Mouse (Mus musculus) midbrain, postnatal 0 days (tissue): ENCODE data around the gene Ctdspl. TPM values are rescaled to one million over a fixed set of nuclear protein-coding genes. Genes with fewer than 3 reads are reported as not detected.

Experiments used
- ATAC-seq: fragments of 200-750 bp; cut with Nextera tagmentation; 2 replicates; pipeline ENCODE4 v1.8.0; 2017; ENCODE audit warnings: moderate number of reproducible peaks, mild to moderate bottlenecking, moderate TSS enrichment, moderate library complexity; ENCODE audit not compliant: low FRiP score
- DNase-seq: peaks from one replicate; pipeline ENCODE4 v3.0.0-alpha.2; 2015; ENCODE audit warnings: low spot score
- H3K27ac ChIP-seq: fragments of 300-500 bp; sonication (generic); 2 replicates; pipeline ENCODE4 v1.5.1; 2014; ENCODE audit warnings: low read depth, mild to moderate bottlenecking, low read length, mixed read lengths
- H3K27me3 ChIP-seq: fragments of 300-500 bp; sonication (generic); 2 replicates; pipeline ENCODE4 v1.6.1; 2014; ENCODE audit warnings: low read length, control low read depth, mixed read lengths; ENCODE audit not compliant: insufficient read depth
- H3K36me3 ChIP-seq: fragments of 300-500 bp; sonication (generic); 2 replicates; pipeline ENCODE4 v1.6.1; 2014; ENCODE audit warnings: low read length, control low read depth, mixed read lengths; ENCODE audit not compliant: insufficient read depth
- H3K4me1 ChIP-seq: fragments of 300-500 bp; sonication (generic); 2 replicates; pipeline ENCODE4 v1.6.1; 2014; ENCODE audit warnings: mild to moderate bottlenecking, control low read depth, antibody characterized with exemption, low read length, mixed read lengths; ENCODE audit not compliant: insufficient read depth
- H3K4me2 ChIP-seq: fragments of 300-500 bp; sonication (generic); 2 replicates; pipeline ENCODE4 v1.6.1; 2014; ENCODE audit warnings: low read depth, mild to moderate bottlenecking, low read length, mixed read lengths; ENCODE audit not compliant: poor library complexity, severe bottlenecking
- H3K4me3 ChIP-seq: fragments of 300-500 bp; sonication (generic); 2 replicates; pipeline ENCODE4 v1.5.1; 2014; ENCODE audit warnings: low read depth, mild to moderate bottlenecking, low read length, moderate library complexity
- H3K9ac ChIP-seq: fragments of 300-500 bp; sonication (generic); replicated peaks from 2 replicates; pipeline ENCODE4 v1.6.1; 2014; ENCODE audit warnings: mild to moderate bottlenecking, low read length, moderate library complexity, mixed read lengths; ENCODE audit not compliant: poor library complexity, severe bottlenecking
- H3K9me3 ChIP-seq: fragments of 300-500 bp; sonication (generic); 2 replicates; pipeline ENCODE4 v1.6.1; 2016; ENCODE audit warnings: low read length, control low read depth
- CTCF ChIP-seq: IDR thresholded peaks from 2 replicates; pipeline ENCODE4 v1.5.1; 2016; ENCODE audit warnings: antibody characterized with exemption, mild to moderate bottlenecking
- WGBS: fragments of 180-500 bp; shearing (Covaris S2); extraction: QIAGEN DNeasy Blood & Tissue Kit; methylation state at CpG from one replicate; pipeline ENCODE4 v1.1.7; 2014; 5-methylcytosine and 5-hydroxymethylcytosine counted together
- polyA plus RNA-seq: library from polyadenylated mRNA; unstranded; fragments of >200 nt; fragmentation: Nextera tagmentation; extraction: Ambion mirVana; gene quantifications from 2 replicates; pipeline ENCODE4 v1.2.1, GENCODE M21; 2015
- total RNA-seq: library from RNA; depleted of rRNA; stranded (reverse); fragments of >200 nt; gene quantifications from 2 replicates; pipeline ENCODE4 v1.2.3, GENCODE M21; 2014

Ctdspl gene
- total and polyA plus RNA-seq, 2 experiments from 2014 or later: 7.1 to 11.9 TPM

GRCm38 (mm10) chr9:119031772-119032171 lies 105.5 kb downstream of the Ctdspl start:
- Histone ChIP-seq H3K9ac (no peak overlapping the region), H3K27ac (peak overlapping the region; percentile 78; the same call in 1 of the 2 replicates), H3K4me1 (peaks cover 15% of the 10 kb centered on the region), H3K9me3 (no peaks in the 10 kb centered on the region), H3K36me3 (0 out of 2 replicates have a peak, but pooled peaks cover 6% of the 10 kb centered on the region), H3K4me2 (no peak overlapping the region), H3K27me3 (no peaks in the 10 kb centered on the region), H3K4me3 (no peak overlapping the region)
- DNase-seq (no peak), ATAC-seq (no peak)
- no peak for TF ChIP-seq CTCF
- WGBS: 80% methylated on average over 14 of the region's 14 CpGs

DNA sequence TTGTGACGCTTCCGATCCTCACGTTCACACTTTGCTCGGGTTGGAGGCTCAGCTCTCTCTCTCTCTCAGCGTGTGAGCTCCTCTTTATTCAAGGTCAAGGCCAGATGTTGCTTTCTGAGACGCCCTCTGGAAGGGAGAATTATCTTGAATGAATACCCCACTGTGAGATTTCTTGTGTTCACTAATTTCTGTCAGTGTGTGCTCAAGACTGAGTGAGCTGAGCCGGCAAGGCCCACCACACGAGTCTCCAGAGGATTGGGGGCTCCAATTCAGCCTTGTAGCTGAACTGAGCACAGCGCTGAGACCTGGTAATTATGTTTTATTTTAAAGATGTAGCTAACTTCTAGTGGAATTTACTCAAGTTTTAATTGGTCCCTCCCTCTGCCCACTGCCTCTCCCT lies 106.3 kb downstream of the Ctdspl start:
- WGBS: 26% methylated on average over 9 of the region's 9 CpGs
- no peak overlapping the region for H3K9ac ChIP-seq
- H3K4me2 ChIP-seq: no peak overlapping the region
- 0 out of 2 replicates have a peak, but pooled peaks cover 3% of the 10 kb centered on the region for H3K36me3 ChIP-seq
- no peak overlapping the region for H3K4me3 ChIP-seq
- no peak for TF ChIP-seq CTCF
- H3K27me3 ChIP-seq: no peaks in the 10 kb centered on the region
- peak overlapping the region; percentile 78; the same call in 1 of the 2 replicates for H3K27ac ChIP-seq
- peaks cover 15% of the 10 kb centered on the region for H3K4me1 ChIP-seq
- DNase-seq: no peak
- no peak for ATAC-seq
- no peaks in the 10 kb centered on the region for H3K9me3 ChIP-seq

DNA sequence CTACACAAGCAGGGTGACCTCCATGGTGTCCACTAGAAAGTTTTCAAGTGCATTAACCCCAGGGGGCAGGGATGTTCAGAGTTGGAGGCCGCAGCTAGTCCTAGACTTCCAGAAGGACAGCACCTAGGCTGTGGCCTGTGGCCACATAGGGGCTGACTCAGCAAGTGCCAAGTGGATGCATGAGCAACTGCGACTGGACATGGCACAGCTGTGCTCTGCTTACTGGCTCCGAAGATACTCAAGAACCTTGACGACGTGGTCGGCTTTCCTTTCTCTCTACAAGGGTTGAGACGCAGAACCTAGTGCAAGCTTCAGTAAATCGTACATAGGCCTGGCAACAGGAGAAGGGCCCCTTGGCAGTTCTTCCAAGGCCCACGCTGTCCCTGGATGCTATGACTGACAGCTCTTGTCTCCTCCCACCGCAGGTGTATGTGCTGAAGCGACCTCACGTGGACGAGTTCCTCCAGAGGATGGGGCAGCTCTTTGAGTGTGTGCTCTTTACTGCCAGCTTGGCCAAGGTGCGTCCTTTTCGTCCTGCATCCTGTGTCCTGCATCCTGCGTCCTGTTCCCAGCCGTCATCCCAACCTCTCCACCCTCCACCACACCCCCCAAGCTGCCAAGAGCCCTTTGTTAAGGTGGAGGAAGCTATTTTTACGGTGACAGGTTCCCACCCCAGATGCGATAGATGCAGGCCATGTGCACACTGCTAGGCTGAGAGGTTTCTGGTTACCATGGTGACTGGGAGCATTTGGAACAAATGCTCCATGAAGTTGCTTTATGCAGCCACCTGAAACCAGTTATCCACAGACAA lies 107.1 kb downstream of the Ctdspl start:
- peak overlapping the region; percentile 78 for H3K27ac ChIP-seq
- H3K9me3 ChIP-seq: no peaks in the 10 kb centered on the region
- WGBS: 50% methylated on average over 19 of the region's 19 CpGs
- no peaks in the 10 kb centered on the region for H3K27me3 ChIP-seq
- 0 out of 2 replicates have a peak overlapping the region, but pooled peaks have one; percentile 24 for H3K9ac ChIP-seq
- H3K4me3 ChIP-seq: no peak overlapping the region
- DNase-seq (peak; percentile 75), ATAC-seq (peak; percentile 62)
- H3K4me1 ChIP-seq: peaks cover 15% of the 10 kb centered on the region
- H3K36me3 ChIP-seq: 0 out of 2 replicates have a peak, but pooled peaks cover under 1% of the 10 kb centered on the region
- H3K4me2 ChIP-seq: no peak overlapping the region
- TF ChIP-seq CTCF: no peak

DNA sequence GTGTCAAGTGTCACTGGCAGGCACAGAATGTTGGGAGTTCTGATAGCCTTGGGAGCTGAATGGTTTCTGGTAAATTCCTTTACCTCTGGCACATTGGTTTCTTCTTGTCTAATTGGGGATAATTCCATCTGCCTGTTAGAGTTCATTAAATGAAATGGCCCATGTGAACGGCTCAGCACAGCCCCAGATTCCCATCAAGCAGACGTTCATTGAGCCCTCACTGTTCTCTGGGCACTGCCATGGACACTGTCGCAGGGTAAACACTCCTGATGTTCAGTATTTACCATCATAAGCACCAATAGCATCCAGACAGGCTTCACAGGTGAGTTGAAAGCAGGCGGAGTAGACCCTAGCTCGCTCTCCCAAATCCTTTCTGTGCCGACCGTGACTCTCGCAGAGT lies 107.8 kb downstream of the Ctdspl start:
- Histone ChIP-seq H3K9me3 (no peaks in the 10 kb centered on the region), H3K4me1 (peaks cover 15% of the 10 kb centered on the region), H3K36me3 (0 out of 2 replicates have a peak, but pooled peaks cover 4% of the 10 kb centered on the region), H3K4me2 (no peak overlapping the region), H3K27ac (peak overlapping the region; percentile 78), H3K9ac (no peak overlapping the region), H3K4me3 (no peak overlapping the region), H3K27me3 (no peaks in the 10 kb centered on the region)
- WGBS: 66% methylated on average over 8 of the region's 8 CpGs
- ATAC-seq: no peak
- TF ChIP-seq CTCF: no peak
- peak; percentile 26 for DNase-seq

GRCm38 (mm10) chr9:119034676-119035665 lies 108.7 kb downstream of the Ctdspl start:
- DNase-seq (peak; percentile 49), ATAC-seq (no peak)
- 49% methylated on average over 29 of the region's 29 CpGs for WGBS
- no peaks in the 10 kb centered on the region for H3K27me3 ChIP-seq
- H3K9me3 ChIP-seq: no peaks in the 10 kb centered on the region
- no peak overlapping the region for H3K4me3 ChIP-seq
- H3K4me2 ChIP-seq: no peak overlapping the region
- H3K36me3 ChIP-seq: 0 out of 2 replicates have a peak, but pooled peaks cover 4% of the 10 kb centered on the region
- no peak for TF ChIP-seq CTCF
- peaks cover 15% of the 10 kb centered on the region for H3K4me1 ChIP-seq
- H3K27ac ChIP-seq: peak overlapping the region; percentile 78
- no peak overlapping the region for H3K9ac ChIP-seq
